Mouse (Mus musculus) liver, postnatal 0 days (tissue): ENCODE data around the gene Cd320.
A peak's percentile ranks its signal among the peaks of the same experiment; 100 is the strongest.

Experiments
- CTCF ChIP-seq: sonication (generic); IDR thresholded peaks from 2 replicates; pipeline ENCODE4 v1.5.1; 2016; ENCODE audit warnings: antibody characterized with exemption, low read depth
- EP300 ChIP-seq: IDR thresholded peaks from 2 replicates; pipeline ENCODE4 v1.6.1; 2016; ENCODE audit warnings: antibody characterized with exemption, low read depth, mild to moderate bottlenecking

DNA sequence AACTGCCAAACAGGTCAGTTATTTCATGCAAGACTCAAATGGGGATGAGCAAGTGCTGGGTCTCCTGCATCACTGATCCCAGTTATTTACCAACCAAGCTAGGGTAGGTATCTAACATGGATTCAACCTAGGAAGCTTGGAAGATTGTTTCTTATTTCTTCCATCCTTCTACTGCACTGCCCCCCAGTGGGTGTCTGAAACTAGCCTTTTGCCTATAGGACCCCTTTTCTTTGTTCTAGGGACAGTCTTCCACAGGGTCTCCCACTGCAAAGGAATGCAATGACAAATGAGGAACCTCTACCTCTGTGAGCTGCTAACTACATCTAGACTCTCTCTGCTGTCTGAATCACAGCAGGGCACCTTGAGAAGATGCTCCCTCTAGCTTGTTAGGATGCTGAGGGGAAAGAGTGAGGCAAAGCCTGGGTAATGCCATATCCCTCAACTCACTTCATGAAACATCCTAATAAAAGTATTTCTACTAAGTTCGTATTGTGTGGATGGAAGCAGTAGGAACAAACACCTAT, 20.4 kb upstream of the Cd320 start:
- peak; percentile 20; the same call in 1 of the 2 replicates for TF ChIP-seq CTCF
- no peak for TF ChIP-seq EP300
